Mouse (Mus musculus) gastrocnemius, postnatal 36 days (tissue): ENCODE data around the gene Klk9. TPM values are rescaled to one million over a fixed set of nuclear protein-coding genes. Genes with fewer than 3 reads are reported as not detected.

ENCODE experiments used
- DNase-seq, 2 experiments: peaks; one replicate each; pipeline ENCODE4 v3.0.0; 2022
- intact Hi-C: fragments of 180-260 bp; cut with DNase I; formaldehyde crosslinking; loops from one replicate; pipeline ENCODE4 v1.15.1; 2025
- total RNA-seq, 2 experiments: library from RNA; stranded (reverse); gene quantifications; 2 replicates each; pipeline ENCODE4 v1.2.3; 2021

Gene Klk9
- total RNA-seq, 2 experiments from 2014 or later, result not detected

DNA sequence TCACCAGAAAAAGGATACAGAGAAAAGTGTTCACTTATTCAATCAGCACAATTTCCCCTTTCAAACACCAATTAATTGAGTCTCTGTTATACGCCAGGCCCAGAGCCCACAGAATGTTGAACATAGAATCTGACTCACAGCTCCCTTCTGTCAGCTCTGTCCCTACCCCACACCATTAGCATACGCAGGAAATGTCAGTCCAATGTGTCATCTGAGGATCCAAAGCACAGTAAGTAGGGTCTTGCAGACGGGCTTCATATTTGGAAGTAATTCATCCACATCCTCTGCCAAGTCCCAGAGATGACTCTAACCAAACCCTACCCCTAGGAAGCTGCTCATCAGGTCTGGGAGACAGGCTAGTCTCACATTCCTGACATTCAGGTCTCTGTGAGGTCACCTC, 3.6 kb upstream of the Klk9 start:
- intact Hi-C loops, result no loop called here
- DNase-seq, result no peak

DNA sequence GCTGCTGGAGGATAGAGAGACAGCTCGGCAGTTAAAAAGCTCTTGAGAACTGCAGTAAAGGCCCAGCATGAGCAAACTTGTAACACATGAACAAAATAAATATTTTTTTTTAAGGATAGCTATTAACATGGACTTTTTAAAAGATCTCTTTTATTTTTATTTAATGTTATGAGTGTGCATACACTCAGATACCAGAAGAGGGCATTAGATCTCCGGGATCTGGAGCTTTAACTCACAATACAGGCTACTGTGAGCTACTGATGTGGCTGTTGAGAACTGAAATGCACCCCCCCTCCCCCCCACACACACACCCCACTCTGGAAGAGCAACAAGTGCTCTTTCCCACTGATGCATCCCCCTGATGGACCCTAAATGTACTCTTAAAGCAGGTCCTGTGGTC, 2.4 kb upstream of the Klk9 start:
- intact Hi-C loops, result no loop called here
- no peak for DNase-seq

DNA sequence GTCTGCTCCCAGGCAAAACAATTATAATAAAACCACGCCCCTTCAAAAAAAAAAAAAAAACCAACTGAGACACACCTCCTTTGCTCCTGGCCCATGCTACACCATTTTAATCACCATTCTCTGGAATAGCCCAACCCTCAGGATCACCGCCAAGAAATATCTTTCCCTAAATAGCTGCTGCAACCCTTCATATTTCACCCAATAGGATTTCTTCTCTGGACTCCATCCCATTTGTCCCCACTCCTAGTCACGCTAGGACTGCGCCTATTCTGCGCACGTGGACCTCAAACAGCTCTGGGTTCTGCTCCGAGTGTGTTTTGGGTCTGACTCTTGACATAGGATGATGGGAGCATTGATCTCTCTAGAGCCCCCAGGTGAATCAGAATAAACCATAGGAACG, 4.7 kb downstream of the Klk9 start:
- intact Hi-C loops, result no loop called here
- DNase-seq, result no peak

DNA sequence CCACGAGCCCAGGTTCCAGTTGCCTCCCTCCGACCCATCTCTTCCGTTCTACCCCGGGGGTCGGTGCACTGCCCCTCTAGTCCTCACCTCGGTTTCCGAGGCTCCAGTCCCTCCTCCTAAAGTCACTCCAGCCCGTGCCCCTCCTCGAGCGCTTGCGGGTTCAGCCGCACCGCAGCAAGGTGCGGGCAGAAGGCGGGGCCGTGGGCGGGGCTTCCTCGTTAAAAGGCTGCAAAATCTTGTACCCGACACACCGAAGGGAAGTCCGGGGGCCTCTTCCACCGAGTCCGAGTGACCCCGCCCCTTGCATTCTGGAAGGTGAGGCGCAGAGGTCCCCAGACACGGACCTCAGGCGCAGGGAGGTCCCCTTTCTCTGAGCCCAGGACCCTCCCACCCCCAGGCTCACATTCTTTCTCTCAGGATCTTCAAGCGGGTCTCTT, 5.7 kb downstream of the Klk9 start, which contains the start of gene Klk8:
TSS of gene Klk8 (plus strand) at position 245 of the 437 bp plus-strand sequence.
- intact Hi-C loops, result no loop called here

DNA sequence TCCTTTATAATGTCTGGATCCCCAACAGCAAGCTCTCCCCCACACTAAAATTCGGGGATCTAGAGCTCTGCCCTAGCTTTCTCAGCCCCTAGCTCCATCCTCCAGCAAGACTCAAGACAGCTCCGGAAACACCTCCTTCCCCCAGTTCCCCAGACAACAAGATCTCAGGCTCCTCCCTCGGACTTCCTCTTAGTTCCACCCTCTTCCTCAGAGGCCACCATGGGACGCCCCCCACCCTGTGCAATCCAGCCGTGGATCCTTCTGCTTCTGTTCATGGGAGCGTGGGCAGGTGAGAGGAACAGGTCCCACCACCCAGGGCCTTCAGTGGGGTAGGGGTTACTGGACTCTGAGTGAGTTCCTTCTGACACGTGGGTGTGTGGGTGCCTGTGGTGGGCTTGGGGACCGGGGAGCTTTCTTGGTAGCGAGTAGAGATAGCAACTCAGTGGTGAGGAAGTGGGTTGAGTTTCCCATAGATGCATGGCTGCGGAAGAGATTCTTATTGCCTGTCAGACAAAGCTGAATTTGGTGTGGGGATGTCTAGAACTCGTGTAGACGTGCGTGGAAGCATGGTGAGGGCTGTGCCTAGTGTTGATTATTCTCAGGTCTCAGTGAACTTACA, 6.3 kb downstream of the Klk9 start:
- intact Hi-C loops, result no loop called here
- DNase-seq, result no peak

More for the DNA sequence above, 5.7 kb downstream of the Klk9 start, which contains the start of gene Klk8:
- no peak for DNase-seq

DNA sequence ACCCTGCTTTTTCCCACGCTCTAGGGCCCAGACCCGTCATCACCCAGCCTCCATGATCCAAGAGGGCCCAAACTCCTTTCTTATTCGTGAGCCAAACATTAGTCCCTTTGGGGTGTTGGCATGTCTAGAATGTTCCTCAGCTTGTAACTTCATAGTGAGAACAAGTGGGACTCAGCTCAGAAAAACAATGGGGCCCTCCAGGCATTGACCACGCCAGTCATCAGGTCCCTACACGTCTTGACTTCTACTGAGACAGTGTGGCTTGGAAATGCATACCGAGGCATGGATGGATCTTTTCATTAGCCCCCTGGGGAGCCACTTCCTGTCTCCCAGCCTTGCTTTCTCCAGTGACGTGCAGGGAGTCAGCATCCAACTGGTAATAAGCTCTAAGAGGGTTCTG, 8.2 kb downstream of the Klk9 start:
- DNase-seq, result no peak
- intact Hi-C loops, result no loop called here

DNA sequence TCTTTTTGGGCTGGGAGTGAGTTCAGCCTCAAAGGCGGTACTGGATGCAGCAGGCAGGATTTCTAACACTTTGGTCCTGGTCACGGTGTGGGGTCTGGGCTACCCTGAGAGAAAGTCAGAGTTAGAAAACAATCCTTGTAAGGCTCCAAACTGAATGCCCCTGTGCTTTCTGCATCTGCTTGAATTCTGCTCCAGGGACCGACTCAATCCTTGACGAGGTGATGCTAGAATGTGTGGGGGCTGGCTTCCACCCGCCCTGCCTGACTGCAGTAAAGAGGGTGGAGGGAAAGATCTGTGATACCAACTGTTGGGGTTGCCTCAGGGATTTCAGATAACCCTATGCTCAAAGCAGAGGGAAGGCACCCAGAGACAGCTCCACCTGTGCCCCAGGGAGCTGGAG, 19.3 kb downstream of the Klk9 start, which contains the start of gene Klk7:
TSS of gene Klk7 (plus strand) at position 301 of the 400 bp plus-strand sequence.
- intact Hi-C loops, result no loop called here
- DNase-seq, result no peak

DNA sequence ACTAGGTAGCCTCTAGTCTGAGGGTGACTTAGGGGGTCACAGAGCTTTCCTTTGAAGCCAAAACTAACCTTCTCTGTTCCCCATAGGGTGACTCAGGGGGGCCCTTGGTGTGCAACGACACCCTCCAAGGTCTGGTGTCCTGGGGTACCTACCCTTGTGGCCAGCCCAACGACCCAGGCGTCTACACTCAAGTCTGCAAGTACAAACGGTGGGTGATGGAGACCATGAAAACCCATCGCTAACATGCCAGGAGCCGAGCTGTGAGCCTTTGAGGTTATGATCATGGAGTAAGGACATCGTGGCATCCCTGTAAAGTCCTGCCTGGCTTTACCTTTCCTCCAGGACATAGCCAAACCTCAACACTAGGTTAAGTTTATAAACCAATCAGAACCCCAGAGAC, 23.5 kb downstream of the Klk9 start:
- no peak for DNase-seq
- intact Hi-C loops, result no loop called here

DNA sequence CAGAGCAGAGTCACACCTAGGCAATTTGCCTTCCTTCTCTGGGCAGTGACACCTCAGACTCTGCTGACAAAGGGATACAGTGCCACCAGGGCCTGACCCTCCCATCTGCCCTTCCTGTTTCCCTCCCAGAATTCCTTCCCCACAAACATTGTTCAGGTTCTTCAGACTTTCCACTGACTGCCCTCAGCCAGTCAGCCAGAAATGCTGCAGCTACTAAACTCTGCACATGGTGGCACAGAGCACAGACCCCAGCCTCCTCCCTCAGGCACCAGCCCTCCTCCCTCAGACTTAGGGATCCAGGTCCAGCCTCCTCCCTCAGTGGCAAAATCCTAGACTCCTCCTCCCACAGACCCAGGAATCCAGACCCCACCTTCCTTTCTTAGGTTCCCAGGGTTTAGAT, 25.1 kb downstream of the Klk9 start:
- intact Hi-C loops, result no loop called here
- DNase-seq, result no peak

DNA sequence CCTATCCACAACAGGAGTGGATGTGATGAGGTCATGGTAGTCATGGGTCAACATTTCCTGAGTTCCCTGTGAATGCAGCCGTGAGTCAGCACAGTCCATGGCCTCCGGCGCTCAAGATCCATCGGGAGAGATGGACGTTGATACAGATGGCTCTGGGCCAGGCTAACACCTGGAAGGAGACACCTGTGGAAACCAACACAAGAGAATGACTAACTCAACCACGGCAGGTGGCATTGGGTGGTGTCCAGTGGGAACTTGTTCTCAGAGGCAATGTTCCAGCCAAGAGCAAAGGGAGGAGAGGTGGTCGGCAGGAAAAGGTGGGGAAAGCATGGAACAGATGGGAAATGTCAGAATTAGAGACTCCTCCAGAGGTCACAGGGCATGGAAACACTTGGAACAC, 29.9 kb downstream of the Klk9 start:
- no peak for DNase-seq
- intact Hi-C loops, result no loop called here

DNA sequence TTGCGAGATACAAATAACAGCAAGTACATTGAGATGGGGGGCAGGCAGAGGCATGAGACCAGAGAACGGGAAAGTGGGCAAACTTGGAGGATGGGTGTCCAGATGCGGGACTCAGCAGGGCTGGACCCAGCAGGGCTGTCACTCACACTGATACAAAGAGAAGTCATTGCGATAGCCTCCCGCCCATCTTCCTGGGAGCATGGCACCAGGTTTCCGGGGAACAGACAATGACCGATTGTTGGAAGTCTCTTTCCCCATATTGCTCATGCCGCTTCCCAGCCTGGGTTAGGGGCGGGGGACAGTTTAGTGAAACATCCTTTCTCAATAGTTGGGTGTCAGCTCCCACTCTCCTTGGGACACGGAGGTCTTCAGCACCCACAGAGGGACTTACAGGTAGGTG, 32.5 kb downstream of the Klk9 start, which contains the start of gene Klk6:
TSS of gene Klk6 (plus strand) at position 301 of the 400 bp plus-strand sequence.
- DNase-seq, result no peak
- intact Hi-C loops, result no loop called here

DNA sequence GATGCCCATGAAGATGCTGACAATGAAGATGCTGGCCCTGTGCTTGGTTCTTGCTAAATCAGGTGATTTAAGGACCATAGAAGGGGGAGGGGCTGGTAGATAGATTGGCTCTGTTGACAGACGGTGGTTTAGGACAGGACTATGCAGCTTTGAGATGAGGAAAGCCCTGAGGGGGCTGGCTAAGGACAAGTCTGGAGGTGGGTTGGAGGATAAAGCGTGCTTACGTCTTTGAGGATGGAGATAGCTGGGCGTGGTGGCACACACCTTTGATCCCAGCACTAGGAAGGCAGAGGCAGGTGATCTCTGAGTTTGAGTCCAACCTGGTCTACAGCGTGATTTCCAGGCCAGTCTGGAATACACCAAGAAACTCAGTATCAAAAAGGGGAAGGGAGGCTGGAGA, 34.4 kb downstream of the Klk9 start:
- intact Hi-C loops, result no loop called here
- no peak for DNase-seq

DNA sequence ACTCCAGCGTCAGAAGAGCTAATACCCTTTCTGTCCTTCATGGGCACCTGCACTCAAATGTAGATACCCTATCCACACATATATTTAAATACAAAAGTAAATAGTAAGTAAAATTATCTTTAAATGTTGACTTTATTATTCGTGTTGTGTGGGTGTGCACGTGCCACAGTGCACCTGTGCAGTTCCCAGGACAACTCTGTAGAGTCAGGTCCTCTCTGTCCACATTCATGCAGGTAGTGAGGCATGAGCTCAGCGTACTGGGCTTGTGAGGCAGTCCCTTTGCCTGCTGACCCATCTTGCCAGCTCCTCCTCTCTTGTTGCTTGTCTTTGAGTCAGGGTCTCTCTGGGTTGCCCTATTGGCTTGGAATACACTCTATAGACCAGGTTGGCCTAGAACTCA, 36.0 kb downstream of the Klk9 start:
- intact Hi-C loops, result no loop called here
- no peak for DNase-seq

DNA sequence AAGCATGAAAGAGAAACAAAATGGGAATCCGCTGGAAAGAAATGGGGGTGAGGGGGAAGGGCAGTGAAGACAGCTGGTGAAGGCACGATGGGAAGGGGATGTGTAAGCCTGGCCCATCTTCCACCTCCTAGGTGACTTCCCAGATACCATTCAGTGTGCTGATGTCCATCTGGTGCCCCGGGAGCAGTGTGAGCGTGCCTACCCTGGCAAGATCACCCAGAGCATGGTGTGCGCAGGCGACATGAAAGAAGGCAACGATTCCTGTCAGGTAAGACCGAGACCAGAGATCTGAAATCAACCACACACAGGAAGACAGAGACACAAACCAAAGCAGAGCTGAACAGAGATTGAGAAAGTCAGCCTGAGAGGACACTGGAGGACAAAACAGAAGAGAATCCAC, 37.3 kb downstream of the Klk9 start:
- no peak for DNase-seq
- intact Hi-C loops, result no loop called here

DNA sequence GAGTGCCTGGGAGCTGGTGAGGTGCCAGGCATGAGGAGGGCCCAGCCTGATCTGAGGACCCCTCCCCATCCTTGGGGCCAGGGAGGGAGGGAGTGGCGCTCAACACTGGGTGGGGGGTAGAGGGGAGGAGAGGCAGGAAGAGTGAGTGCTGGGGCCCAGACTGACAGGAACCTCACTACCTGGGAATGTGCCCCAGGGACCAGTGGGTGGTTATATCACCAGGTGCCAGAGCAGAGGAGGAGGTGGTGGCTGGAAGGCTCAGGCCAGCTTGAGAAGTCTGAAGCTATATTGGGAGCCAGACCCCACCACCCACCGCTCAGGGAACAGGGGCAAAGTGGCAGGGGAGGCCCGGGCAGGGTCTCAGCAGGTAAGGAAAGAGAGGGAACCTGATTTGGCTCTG, 50.0 kb downstream of the Klk9 start, which contains the start of gene Klk5:
TSS of gene Klk5 (plus strand) at position 271 of the 400 bp plus-strand sequence.
- intact Hi-C loops, result no loop called here
- no peak for DNase-seq

DNA sequence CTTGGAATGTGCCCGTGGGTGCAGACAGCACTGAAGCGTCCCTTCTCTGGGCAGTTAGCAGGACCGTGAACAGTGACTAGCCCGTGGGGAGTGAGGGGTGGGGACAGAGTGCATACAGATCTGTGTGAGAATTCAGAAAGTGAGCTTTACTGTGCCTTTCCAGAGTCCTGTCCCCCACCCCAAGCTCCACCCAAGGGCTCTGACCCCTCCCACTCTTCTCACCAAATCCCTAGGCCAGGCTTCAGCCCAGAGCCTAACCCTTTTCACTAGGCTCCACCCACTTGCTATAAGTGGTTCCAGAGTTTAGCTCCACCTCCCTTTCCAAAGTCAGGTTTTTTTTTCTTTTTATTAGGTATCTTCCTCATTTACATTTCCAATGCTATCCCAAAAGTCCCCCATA, 52.1 kb downstream of the Klk9 start:
- DNase-seq, result no peak
- intact Hi-C loops, result no loop called here

Other genes starting within 250 kb of the Klk9 start
- under 1 TPM; 0.62 to 0.82 TPM for gene Cd33, start 247.5 kb upstream of the Klk9 start, total RNA-seq
- gene Zfp658, start 229.6 kb upstream of the Klk9 start, total RNA-seq, result under 1 TPM; 0.26 to 0.52 TPM
- gene Zfp719, start 212.3 kb upstream of the Klk9 start, total RNA-seq, result 1 to 10 TPM; 3.0 to 4.4 TPM
- gene Zfp819, start 184.7 kb upstream of the Klk9 start, total RNA-seq, result not detected
- gene Ceacam18, start 157.2 kb upstream of the Klk9 start, total RNA-seq, result not detected
- gene Siglece, start 131.7 kb upstream of the Klk9 start, total RNA-seq, result under 1 TPM; 0.13 to 0.89 TPM
- gene Ctu1, start 119.9 kb upstream of the Klk9 start, total RNA-seq, result 1 to 10 TPM; 2.3 TPM
- gene Klk14, start 101.5 kb upstream of the Klk9 start, total RNA-seq, result not detected
- gene Klk13, start 79.3 kb upstream of the Klk9 start, total RNA-seq, result not detected
- gene Klk12, start 23.0 kb upstream of the Klk9 start, total RNA-seq, result not detected
- under 1 TPM in 1 of 2 experiments, not detected in 1; 0.20 TPM for gene Klk11, start 17.3 kb upstream of the Klk9 start, total RNA-seq
- gene Klk10, start 10.9 kb upstream of the Klk9 start, total RNA-seq, result not detected
- 1 to 10 TPM; 1.5 to 1.9 TPM for gene Klk8, start 5.7 kb downstream of the Klk9 start, total RNA-seq
- gene Klk7, start 19.4 kb downstream of the Klk9 start, total RNA-seq, result not detected
- gene Klk6, start 32.6 kb downstream of the Klk9 start, total RNA-seq, result not detected
- gene Klk5, start 50.1 kb downstream of the Klk9 start, total RNA-seq, result not detected
- not detected for gene Klk4, start 89.3 kb downstream of the Klk9 start, total RNA-seq
- gene Klk15, start 141.8 kb downstream of the Klk9 start, total RNA-seq, result not detected
- gene Klk1b8, start 158.8 kb downstream of the Klk9 start, total RNA-seq, result not detected
- gene Klk1b1, start 174.9 kb downstream of the Klk9 start, total RNA-seq, result not detected
- gene Klk1b9, start 184.2 kb downstream of the Klk9 start, total RNA-seq, result not detected
- gene Klk1b11, start 204.0 kb downstream of the Klk9 start, total RNA-seq, result not detected
- gene Klk1b26, start 220.3 kb downstream of the Klk9 start, total RNA-seq, result under 1 TPM; 0.43 to 0.49 TPM